Mouse (Mus musculus): ENCODE results near the gene Slc13a5. TPM values are rescaled to one million over a fixed set of nuclear protein-coding genes. Genes with fewer than 3 reads are reported as not detected.

Gene Slc13a5
- total and polyA plus RNA-seq, 3 experiments: not detected

DNA sequence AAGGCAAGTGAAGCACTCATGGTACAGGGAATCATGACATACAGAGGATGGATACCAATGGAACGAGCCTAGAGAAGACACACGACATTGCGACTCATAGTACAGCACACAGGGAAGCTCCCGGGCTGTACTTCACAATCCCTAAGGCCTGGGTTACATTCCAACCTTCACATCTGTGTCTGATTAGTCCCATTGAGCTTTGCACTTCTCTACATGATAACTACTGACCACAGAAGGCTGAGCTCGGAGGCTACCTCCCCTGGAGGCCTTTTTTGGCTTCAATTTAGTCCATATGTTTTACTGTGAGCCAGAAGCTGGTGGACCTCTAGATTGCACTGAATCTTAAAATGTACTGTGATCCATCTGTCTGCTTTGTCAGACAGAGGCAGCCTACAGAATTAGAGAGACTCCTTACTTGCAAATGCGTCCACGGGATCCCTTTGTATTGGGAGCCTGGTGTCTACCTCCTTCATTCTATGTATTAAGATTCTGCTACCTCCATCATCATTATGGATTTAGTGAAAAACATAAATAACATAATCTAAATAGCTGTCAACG is 21.7 kb downstream of the Slc13a5 start:
- Histone ChIP-seq H3K27ac (ENCODE audit: insufficient read depth, low read depth) (no peak overlapping the region), H3K9me3 (replicated peaks; ENCODE audit: low read length) (no peaks in the 10 kb centered on the region), H3K36me3 (replicated peaks in 1 of 2; ENCODE audit: control insufficient read depth in 1 of 2, insufficient read depth in 1 of 2, low read length in 1 of 2) (no peaks in the 10 kb centered on the region), H3K79me2 (replicated peaks; ENCODE audit: control insufficient read depth, extremely low read depth, insufficient read depth, poor library complexity, severe bottlenecking) (no peaks in the 10 kb centered on the region), H3K9ac (ENCODE audit: insufficient read depth, low read depth) (no peak overlapping the region), H3K27me3 (replicated peaks) (peaks cover 61% of the 10 kb centered on the region), H3K4me3 (replicated peaks in 1 of 3; ENCODE audit: low read depth in 2 of 3, low read length in 2 of 3, poor library complexity in 1 of 3) (no peak overlapping the region), H3K4me1 (ENCODE audit: control insufficient read depth in 1 of 2, insufficient read depth in 2 of 2) (peaks cover 1 to 7% of the 10 kb centered on the region in 2 experiments), H3K4me2 (ENCODE audit: insufficient read depth, low read depth, poor library complexity, severe bottlenecking) (no peak overlapping the region)
- in situ Hi-C loops (cut with MboI; ENCODE audit: low pct_ligation_motif_present, low pct_unique_long_range_greater_than_20kb, low sequenced_read_pairs): no loop called here
- TF ChIP-seq JUN (IDR thresholded peaks at IDR 0.05; ENCODE audit: insufficient read depth, low read depth, low read length): no peak
- TF ChIP-seq RAD21 (IDR thresholded peaks at IDR 0.05; ENCODE audit: low read depth, low read length): no peak
- no peak for TF ChIP-seq CHD1 (IDR thresholded peaks at IDR 0.05; ENCODE audit: low read depth, low read length)
- no peak for TF ChIP-seq MEF2A (IDR thresholded peaks at IDR 0.05; ENCODE audit: borderline replicate concordance, low read depth, low read length)
- TF ChIP-seq NELFE (IDR thresholded peaks at IDR 0.05; ENCODE audit: low read depth, low read length): no peak
- TF ChIP-seq POLR2A (IDR thresholded peaks at IDR 0.05; ENCODE audit: low read depth, low read length): no peak
- no peak for TF ChIP-seq JUND (conservative IDR thresholded peaks at IDR 0.05; ENCODE audit: low read depth, low read length)
- no peak for TF ChIP-seq ETS1 (conservative IDR thresholded peaks at IDR 0.05; ENCODE audit: low read depth, low read length)
- TF ChIP-seq CHD2 (IDR thresholded peaks at IDR 0.05; ENCODE audit: low read length): no peak
- TF ChIP-seq ZKSCAN1 (IDR thresholded peaks at IDR 0.05; ENCODE audit: borderline replicate concordance, low read depth, low read length): no peak
- no peak for TF ChIP-seq RCOR1 (conservative IDR thresholded peaks at IDR 0.05; ENCODE audit: low read depth, low read length)
- TF ChIP-seq MAFK (IDR thresholded peaks at IDR 0.05; ENCODE audit: insufficient replicate concordance, low read length): no peak
- no peak for TF ChIP-seq UBTF (IDR thresholded peaks at IDR 0.05; ENCODE audit: low read depth, low read length)
- TF ChIP-seq SIN3A (IDR thresholded peaks at IDR 0.05; ENCODE audit: low read length): no peak
- no peak for TF ChIP-seq MXI1 (IDR thresholded peaks at IDR 0.05; ENCODE audit: low read depth, low read length)
- TF ChIP-seq MAX (IDR thresholded peaks at IDR 0.05; ENCODE audit: low read length): no peak
- TF ChIP-seq TBP (conservative IDR thresholded peaks at IDR 0.05; ENCODE audit: low read depth, low read length): no peak
- no peak for TF ChIP-seq CTCF (conservative IDR thresholded peaks at IDR 0.05 in 1 of 2, IDR thresholded peaks at IDR 0.05 in 1 of 2; ENCODE audit: low read depth in 2 of 2, low read length in 2 of 2)
- TF ChIP-seq NRF1 (IDR thresholded peaks at IDR 0.05; ENCODE audit: low read depth, low read length): no peak
- no peak for TF ChIP-seq MYC (IDR thresholded peaks at IDR 0.05; ENCODE audit: low read depth, low read length)
- DNase-seq (ENCODE audit: extremely low read depth): no peak
- dilution Hi-C loops (cut with MboI; ENCODE audit: extremely low pct_ligation_motif_present, extremely low pct_unique_long_range_greater_than_20kb, low sequenced_read_pairs): no loop called here

DNA sequence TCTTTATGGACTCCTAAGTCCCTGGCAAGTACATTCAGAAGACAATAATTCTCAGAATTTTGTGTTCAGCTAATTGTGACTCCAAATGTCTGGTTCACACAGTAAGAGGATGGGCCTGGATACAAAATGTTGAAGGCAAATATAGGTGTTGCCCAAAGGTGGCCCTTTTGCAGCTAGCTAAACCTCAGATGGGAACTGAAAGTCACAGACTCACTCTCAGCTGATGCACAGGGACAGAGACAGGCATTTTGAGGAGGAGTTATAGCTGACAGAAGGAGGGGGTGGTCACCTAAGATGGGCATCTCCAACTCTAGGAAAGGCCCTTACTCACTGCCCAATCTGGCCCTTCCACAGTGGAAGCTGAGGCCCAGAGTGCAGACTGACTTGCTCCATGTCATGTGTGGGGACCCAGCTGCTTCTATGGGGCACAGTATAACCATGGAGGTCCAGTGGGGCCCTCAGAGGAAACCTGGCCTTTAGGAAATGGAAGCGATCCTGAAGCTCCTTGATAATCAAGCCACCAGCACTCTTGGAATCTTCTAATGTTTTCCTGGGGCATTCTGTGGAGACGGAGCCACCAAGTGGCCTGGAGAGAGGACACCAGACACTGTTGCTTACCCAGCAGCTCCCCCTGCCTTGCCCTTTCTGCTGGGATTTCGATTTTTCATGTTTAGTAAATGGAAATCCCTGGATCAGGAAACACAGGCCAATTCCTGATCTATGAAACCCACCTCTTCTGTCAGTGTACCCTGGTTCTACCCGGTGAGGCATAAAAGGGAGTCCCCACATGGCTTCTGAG is 26.8 kb downstream of the Slc13a5 start:
- H3K27ac ChIP-seq (ENCODE audit: insufficient read depth, low read depth): no peak overlapping the region
- peak; percentile 46 for DNase-seq (ENCODE audit: extremely low read depth)
- H3K79me2 ChIP-seq (replicated peaks; ENCODE audit: control insufficient read depth, extremely low read depth, insufficient read depth, poor library complexity, severe bottlenecking): no peaks in the 10 kb centered on the region
- dilution Hi-C loops (cut with MboI; ENCODE audit: extremely low pct_ligation_motif_present, extremely low pct_unique_long_range_greater_than_20kb, low sequenced_read_pairs) (no loop called here), in situ Hi-C loops (cut with MboI; ENCODE audit: low pct_ligation_motif_present, low pct_unique_long_range_greater_than_20kb, low sequenced_read_pairs) (no loop called here)
- H3K9ac ChIP-seq (ENCODE audit: insufficient read depth, low read depth): no peak overlapping the region
- H3K27me3 ChIP-seq (replicated peaks): peaks cover 28% of the 10 kb centered on the region
- H3K4me3 ChIP-seq (replicated peaks in 1 of 3; ENCODE audit: low read depth in 2 of 3, low read length in 2 of 3, poor library complexity in 1 of 3): no peak overlapping the region
- no peak overlapping the region for H3K4me2 ChIP-seq (ENCODE audit: insufficient read depth, low read depth, poor library complexity, severe bottlenecking)
- peaks cover 4 to 19% of the 10 kb centered on the region in 2 experiments for H3K4me1 ChIP-seq (ENCODE audit: control insufficient read depth in 1 of 2, insufficient read depth in 2 of 2)
- peak; percentile 64 for TF ChIP-seq ETS1 (conservative IDR thresholded peaks at IDR 0.05; ENCODE audit: low read depth, low read length)
- no peak; a peak in 1 of 4 replicates for TF ChIP-seq CTCF (conservative IDR thresholded peaks at IDR 0.05 in 1 of 2, IDR thresholded peaks at IDR 0.05 in 1 of 2; ENCODE audit: low read depth in 2 of 2, low read length in 2 of 2)
- no peak for TF ChIP-seq ZNF384 (IDR thresholded peaks at IDR 0.05; ENCODE audit: low read depth, low read length)
- TF ChIP-seq IRF4 (IDR thresholded peaks at IDR 0.05; ENCODE audit: low read depth, low read length): peak; percentile 91
- no peak for TF ChIP-seq TBP (conservative IDR thresholded peaks at IDR 0.05; ENCODE audit: low read depth, low read length)
- TF ChIP-seq EP300 (IDR thresholded peaks at IDR 0.05; ENCODE audit: low read length): peak; percentile 83
- TF ChIP-seq JUND (conservative IDR thresholded peaks at IDR 0.05; ENCODE audit: low read depth, low read length): peak; percentile 41; the same call in 1 of the 2 replicates
- no peaks in the 10 kb centered on the region for H3K36me3 ChIP-seq (replicated peaks in 1 of 2; ENCODE audit: control insufficient read depth in 1 of 2, insufficient read depth in 1 of 2, low read length in 1 of 2)
- no peaks in the 10 kb centered on the region for H3K9me3 ChIP-seq (replicated peaks; ENCODE audit: low read length)
